Mouse (Mus musculus): ENCODE data around the gene Dbndd1.
"Not testable (repeated sequence)": the region's sequence is repeated elsewhere in the genome, so short reads cannot be mapped to it uniquely, and the experiment has no call there.

The Dbndd1 gene

DNA sequence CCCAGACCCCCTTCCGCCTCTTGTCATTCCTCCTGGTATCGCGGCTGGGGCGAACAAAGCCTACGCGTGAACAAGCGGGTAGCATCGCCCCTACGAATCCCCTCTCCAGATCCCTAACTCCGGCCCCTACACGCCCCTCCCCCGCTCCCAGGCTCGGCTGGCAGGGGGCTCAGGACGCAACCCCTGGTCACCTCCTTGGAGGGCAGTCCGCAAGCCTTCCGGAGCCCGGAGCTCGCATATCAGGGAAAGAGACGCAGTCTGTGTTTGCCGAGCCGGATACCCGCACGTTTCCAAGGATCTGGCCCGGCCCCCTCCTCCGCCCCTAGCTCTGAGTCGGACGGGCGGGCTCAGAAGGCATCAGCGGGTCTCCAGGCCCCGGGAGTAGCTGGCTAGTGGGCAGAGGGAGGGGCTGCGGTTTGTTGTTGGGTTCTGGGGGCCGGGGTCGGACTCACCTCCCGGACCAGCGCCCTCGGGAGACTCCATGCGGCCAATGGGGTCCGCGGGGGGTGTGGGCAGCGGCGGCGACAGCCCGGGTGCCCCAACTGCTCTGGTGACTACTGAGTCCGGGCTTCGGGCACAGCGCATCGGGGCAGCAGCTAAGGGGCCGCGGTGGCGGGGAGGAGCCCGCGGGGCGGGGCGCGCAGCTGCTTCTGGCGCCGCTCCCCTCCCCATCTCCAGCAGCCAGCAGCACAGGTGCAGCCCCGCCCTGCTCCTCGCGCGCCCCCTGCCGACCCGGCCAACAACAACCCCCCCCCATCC, at the start of gene Dbndd1:
Dbndd1 (minus strand) TSS at position 683 of the 759 bp plus-strand sequence.
- DNase-seq = peak; percentile 92

DNA sequence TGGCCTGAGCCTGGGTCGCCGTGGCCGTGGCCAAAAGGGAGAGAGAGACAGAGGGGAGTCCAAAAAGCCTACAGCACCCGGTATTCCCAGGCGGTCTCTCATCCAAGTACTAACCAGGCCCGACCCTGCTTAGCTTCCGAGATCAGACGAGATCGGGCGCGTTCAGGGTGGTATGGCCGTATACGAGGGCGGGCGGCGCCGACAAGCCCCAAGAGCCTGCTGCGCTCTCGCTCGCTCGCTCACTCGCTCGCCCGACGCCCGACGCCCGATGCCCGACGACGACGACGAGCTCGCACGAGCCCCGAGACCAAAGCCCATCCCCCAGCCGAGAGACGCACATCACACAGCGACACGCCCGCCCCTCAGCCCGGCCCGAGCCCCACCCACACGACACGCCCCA, 49.0 kb upstream of the Dbndd1 start:
- DNase-seq = not testable (repeated sequence)

DNA sequence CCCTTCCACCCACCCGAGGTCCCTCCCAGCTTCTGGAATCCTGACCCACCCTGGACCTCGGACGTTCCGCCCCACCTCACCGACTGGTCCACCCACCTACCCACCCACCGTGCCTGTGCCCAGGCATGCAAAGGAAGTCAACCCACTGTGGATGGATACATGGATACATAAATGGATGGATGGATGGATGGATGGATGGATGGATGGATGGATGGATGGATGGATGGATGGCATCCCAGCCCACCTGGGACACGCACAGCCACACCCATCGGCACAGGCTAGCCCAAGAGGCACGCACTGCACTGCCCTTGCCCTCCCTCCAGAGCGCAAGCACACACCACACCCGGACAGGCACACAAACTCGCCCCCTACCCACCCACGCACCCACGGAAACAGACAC, 22.4 kb upstream of the Dbndd1 start:
- DNase-seq = peak; percentile 28

DNA sequence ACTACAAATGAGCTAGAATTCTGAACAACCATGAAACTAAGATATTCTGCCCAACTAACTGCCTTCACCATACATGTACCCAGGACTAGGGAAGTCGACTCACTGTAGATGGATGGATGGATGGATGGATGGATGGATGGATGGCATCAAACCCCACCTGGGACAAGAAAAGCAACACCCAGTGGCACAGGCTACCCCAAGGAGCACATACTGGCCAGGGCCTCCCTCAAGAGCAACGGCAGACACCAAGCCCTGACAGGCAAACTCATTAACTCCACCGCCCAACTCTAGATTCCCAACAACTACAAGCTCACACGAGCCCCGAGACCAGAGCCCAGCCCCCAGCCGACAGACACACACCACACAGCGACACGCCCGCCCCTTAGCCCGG, 21.7 kb upstream of the Dbndd1 start:
- no peak for DNase-seq

DNA sequence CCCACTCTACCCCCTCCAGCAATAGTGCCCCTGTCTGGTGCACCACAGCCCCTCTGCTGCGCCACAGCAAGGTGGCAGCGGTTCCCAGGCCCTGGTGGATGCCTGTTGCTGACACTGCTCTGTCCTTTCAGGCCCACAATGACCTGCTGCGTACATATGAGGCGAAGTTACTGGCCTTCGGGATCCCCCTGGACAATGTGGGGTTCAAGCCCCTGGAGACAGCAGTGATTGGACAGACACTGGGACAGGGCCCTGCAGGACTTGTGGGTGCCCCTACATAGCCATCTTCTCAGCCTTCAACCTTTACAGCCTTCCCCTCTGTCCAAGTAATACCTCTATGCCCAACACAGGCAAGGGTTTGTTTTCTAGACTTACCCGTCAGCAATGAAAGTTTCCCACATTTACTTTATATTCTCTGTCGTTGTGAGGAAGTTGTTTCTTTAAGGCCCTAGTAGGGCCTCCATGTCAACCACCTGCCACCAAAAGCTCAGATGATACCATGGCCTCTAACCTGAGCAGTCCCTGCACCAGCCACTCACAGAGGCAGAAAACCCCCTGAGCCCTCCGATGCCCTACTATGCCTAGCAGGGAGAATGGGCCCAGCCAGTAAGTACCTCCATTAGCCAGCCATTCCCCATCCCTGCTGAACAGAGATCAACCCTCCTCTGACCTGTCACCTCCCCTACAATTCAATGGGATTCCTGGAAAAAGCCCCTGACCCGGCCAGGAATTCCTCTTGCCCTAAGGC, 21.2 kb upstream of the Dbndd1 start:
- no peak for DNase-seq

DNA sequence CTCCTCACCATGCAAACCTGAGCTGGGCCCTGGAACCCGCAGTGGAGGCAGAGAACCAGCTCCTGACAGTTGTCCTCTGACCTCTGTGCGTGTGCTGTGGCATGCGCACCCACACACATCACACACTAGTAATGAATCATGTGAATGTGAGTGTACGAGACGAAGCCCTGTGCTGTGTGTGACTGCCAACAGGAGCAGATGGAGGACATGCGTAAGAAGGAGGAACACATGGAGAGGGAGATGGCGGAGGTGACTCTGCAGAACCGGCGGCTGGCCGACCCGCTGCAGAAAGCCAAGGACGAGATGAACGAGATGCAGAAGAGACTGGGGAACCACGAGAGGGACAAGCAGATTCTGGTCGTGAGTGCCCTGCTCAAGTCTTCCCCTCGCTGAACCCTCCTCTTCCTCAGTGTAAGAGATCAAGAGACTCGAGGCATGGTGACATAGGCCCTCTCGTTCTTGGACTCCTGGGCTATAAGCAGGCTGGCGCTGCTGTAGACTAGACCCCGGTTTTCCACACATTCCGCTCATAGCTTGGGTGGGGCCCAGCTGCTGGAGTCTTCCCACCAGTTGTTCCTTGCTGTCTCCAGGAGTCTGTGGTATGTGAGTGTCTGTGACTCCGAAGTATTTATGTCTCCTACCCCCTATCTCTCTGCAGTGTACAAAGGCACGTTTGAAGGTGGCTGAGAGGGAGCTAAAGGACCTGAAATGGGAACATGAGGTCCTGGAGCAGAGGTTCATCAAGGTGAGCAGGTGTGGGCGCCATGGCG, 12.6 kb upstream of the Dbndd1 start:
- DNase-seq = no peak

DNA sequence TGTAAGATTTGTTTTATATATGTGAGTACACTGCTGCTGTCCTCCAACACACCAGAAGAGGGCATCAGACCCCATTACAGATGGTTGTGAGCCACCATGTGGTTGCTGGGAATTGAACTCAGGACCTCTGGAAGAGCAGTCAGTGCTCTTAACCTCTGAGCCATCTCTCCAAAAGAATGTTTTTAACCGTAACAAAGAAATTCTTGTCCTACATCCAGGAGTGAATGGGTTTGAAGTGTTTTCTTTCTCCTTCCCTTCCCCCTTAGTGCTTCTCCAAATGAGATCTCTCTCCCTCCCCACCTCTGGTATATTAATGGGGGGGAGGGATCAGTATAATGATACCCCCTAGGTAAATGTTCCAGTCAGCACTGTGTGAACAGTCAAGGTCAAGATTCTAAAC, 4.8 kb upstream of the Dbndd1 start:
- not testable (repeated sequence) for DNase-seq

DNA sequence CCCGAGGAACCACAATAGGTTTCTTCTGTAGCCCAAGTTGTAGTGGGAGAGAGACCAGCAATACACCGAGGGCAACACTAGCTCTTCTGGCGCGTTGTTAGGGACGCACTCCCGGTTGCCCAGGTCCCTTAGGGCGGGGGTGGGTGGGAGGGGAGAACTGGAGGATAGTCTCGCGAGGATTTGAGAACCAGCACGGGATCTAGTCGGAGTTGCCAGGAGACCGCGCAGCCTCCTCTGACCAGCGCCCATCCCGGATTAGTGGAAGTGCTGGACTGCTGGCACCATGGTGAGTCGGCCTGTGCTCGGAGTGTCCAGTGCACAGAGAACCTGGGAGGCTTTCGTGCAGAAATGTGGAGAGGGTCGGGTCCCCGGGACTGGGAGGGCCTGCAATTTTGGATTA, 3.4 kb upstream of the Dbndd1 start, which contains the start of gene Gas8:
Gas8 (plus strand) TSS at position 168 of the 400 bp plus-strand sequence.
- DNase-seq = peak; percentile 91

DNA sequence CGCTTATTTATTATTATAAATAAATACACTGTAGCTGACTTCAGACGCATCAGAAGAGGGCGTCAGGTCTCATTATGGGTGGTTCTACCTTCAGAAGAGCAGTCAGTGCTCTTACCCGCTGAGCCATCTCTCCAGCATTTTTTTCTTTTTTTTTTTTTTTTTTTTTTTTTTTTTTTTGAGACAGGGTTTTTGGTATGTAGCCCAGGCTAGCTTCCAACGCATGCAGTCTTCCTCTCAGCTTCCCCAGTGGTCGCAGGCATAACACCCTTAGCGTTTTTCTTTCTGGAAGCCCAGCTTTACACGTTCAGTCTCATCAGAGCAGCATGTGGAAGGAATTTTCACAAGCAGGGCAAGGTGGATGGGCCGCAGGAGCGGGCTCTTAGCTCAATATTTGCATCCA, 2.9 kb upstream of the Dbndd1 start:
- DNase-seq = no peak

DNA sequence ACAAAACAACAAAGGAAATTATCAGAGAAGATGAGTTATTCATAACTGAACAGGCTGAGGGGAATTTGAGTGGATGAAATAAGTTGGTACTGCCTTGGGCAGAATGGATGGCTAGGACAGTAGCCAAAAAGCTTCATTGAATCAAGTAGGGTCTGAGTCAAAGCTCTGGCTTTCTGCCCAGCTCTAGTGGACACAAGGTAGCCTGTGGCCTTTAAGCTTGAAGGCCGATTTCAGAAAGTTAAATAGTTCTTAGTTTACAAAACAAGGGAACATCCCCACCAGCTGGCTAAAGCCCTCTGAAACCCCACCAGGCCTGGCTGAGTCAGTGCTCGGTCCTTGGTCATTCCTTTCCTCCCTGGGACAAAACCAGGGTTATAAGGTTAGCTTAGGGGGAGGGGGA, 1.3 kb upstream of the Dbndd1 start:
- DNase-seq = no peak

DNA sequence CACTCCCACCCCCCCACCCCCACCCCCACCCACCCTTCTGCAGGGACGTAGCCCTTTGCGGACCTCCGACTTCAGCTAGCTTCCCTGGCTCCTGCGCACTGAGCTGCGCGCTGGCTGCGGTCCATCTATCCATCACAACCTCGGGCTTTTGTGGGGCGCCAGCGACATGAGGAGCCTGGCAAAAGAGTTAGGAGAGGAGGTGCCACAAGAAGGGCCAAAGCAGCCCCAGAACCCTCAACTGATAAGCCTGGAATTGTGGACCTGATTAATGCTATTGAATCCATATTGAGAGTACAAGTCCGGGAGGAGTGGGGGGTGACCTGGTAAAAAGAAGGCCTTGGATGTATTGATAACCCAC, 256 bp upstream of the Dbndd1 start:
- no peak for DNase-seq

DNA sequence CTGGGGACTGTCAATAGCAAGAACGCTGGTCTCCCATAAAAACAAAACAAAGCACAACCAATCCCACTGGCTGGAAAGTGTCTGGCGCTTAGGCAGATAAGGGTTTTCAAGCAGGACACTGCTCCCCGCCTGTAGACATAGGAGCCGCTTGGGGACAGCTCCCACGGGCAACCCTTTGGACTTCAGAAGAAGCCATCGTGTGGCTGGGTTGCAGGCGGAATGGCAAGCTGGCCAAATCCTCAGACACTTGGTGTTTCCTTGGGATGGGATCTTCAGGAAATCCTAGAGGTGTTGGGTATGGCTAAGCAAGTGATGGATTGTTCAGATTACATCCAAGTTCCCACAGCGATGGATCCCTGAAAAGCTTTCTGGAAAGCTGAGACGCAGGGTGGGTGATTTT, 1.1 kb downstream of the Dbndd1 start:
- no peak for DNase-seq

DNA sequence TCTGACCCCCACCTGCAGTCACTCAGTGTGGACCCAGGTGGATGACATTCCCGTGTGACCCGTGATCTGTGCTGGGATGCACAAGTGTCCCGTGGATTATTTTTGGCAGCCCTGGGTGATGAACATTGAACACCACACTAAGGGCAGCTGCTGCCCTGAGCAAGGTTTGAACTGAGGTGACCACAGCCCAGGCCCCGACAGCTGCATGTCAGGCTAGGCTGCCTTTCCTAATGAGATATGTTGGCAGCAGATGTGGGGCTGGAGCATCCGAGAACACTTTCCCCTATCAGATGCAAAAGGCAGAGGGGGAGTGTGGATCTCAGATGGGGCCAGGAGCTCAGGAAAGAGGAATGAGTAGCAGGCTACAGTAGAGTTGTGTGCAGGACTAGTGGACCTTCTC, 4.4 kb downstream of the Dbndd1 start:
- no peak for DNase-seq

DNA sequence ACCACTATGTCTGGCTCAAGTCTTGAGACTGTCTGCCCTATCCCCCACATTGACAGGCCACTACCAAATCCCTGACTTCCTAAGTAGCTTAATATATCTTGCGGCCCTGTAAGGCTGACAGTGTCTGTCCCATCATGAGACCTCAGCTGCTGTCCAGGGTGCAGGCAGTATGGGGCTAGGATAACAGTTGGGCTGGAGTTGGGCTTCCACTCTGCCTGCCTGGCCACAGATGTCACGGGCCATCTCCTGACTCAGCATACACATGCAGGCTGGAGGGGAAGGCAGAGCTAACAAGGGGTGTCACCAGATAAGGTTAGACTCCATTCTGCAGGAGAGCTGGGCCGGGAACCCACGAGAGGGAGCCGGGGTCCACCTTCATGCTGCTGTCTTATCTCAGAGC, 8.1 kb downstream of the Dbndd1 start:
- DNase-seq = no peak

DNA sequence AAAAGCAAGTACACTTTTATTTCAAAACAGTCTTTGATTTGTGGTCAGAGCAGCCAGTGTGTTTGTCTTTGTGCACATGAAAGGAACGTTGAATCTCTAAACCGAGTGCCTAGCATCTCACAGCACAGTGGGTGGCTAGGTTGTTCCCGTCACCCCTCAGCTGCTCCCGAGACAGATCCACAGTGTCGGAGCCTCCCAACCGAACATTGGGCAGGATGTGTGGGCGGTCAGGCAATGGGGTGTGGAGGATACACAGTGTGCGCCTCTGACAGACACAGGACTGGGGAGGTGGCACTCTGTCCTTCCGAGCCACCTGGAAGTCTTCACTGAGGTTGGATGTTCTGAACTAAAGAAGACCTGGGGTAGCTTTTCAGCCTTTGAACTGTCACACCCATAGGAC, 9.6 kb downstream of the Dbndd1 start:
- no peak for DNase-seq

DNA sequence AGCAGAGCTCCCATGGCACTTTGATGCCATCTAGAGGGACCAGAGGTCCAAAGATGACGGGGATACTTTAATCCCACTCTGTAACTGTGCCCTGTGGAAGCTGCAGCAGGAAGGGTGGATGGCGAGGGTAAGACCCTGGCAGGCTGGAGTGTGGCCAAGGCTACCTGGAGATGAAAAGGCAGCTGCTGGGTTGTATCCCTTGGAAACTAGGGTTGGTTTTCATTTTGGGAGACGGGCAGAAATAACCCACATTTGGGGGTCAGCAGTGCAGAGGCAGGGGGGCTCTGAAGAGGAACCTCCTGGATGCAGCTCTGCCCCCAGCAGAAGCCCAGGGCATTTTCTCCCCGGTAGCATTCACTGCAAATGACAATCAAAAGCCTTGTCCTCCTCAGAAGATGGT, 10.0 kb downstream of the Dbndd1 start:
- DNase-seq = no peak

DNA sequence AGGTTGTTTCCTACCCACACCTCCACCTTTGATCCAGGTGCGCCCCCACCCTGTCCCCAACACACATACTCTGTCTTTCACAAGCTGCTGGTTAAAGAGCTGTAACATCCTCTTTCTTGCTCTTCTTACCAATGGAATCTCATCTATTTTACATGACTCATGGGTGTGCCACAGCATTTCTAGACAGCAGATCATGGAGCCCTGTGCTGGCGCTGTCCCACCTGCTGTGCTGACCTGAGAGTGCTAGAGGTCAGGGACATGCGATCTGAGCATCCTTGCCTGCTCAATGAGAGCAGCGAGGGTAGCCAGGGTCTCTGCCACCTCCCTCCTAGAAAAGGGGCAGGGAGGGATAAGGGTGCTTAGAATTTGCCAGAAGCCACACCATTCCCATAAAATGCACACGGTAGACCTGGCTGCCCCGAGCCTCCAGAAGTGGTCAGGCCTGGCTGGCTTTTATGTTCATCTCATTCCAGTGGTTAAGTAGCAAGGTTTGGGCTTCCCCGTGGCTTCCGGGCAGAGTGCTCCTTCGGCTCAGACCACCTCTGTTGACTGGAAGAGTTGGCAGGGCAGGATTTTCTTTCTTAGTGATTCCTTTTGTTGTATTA, 10.6 kb downstream of the Dbndd1 start:
- no peak for DNase-seq

DNA sequence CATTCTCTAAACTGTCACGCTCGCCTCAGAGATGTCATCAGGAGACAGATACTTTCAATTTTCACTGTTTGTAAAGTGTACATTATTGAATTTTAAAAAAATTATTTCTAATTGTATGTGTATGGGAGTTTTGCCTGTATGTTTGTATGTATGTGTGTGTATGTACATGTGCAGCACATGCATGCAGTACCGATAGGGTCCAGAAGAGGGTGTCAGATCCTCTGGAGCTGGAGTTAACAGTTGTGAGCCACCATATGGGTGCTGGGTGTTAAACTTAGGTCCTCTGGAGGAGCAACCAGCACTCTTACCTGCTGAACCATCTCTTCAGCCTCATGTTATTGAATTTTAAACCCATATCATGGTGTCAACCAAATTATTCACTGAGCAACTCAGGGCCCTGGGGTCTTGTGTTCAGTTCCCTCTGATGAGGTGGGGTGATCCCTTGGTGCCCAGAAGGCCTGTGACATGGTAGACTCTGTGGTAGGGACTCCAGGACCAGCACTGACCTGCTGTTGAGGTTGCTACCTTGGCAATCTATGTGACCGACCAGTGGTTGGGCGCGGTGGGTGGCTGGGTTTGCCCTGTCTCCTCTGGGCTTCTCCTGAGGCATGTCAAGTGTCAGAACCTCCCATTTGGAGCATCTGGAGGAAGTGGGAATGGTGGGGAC, 11.3 kb downstream of the Dbndd1 start:
- no peak for DNase-seq

DNA sequence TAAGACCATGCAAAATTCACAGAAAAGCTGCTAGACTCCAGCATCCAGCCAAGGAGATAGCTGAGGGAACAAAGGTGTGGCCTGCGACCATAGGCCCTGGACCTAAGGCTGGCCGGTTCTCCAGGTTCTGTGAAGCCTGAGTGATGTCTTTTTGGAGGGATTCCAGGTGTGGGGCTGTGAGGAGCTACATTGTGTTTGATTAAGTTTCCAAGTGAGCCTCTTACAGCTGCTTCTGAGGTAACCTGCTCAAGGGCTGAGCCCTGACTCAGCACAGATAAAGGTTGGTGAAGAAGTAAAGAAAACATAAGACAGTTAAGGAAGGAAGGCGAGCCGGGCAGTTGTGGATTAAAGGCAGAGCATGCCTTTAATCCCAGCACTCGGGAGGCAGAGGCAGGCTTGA, 13.1 kb downstream of the Dbndd1 start:
- no peak for DNase-seq

DNA sequence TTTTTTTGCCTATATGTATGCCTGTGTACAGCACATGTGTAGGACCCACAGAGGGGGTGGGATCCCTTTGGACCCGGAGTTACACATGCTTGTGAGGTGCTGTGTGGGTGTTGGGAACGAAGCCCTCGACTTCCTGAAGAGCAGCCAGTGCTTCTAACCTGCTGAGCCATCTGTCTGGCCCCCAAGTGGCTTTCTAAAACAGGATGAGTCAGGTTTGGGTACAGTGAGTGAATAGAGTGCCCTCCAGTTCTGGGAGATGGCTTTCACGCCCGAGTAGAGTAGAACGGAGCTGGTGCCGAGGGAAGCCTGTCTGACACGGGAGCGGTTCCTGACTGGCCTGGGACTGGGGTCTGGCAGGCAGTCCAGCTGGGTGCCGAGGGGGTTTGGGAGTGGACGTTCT, 15.7 kb downstream of the Dbndd1 start:
- no peak for DNase-seq

DNA sequence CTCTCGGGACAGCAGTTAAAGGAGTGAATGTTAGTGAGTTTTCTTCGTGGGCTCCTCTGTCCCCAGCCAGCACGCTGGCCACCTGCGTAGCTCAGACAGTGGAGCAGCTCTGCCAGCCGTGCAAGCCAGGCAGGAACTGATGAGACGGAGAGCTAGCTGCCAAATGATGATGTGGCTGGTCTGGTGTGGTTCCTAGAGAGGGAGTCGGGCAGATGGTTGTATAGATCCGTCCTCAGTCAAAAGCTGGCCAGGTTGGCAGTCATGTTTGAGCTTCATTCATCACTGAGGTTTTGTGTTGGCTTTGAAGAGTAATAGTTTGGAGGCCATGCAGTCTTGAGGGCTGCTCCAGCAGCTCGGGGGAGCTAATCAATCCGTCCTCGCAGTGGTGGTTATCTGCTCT, 16.3 kb downstream of the Dbndd1 start:
- no peak for DNase-seq

DNA sequence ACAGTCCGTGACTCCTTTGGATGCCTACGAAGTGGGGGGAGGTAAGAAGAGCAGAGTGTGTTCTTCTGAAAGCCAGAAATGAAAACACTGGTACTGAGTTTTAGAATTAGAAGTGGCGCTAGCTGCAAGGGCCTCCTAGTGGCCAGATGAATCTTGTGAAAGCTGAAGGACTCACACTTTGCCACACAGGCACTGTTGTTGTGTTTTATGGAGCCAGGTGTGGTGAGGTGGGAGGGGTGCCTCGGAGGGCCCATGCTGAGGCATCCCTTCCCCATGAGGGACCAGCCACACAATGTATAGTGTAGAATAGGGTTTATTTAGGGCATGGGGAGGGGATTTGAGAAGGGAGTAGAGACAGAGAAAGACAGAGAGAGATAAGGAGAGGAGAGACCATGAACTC, 17.6 kb downstream of the Dbndd1 start:
- DNase-seq = no peak

DNA sequence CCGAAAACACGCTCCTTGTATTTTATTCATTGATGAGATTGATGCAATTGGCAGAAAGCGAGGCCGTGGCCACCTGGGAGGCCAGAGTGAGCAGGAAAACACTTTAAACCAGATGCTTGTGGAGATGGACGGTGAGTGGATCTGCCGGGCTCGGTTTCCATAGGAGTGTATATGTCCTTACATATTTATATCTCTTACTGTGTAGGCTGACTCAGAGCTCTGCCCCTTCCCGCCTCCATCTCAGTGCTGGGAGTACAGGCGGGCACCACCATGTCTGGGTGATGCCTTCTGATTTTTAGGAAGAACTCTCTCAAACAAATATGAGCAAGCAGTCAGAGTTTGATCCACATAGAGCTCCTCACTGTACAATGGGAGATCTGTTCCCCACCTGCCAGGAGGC, 22.4 kb downstream of the Dbndd1 start:
- no peak for DNase-seq

Measured in thymus, postnatal 14 days (tissue).